Mouse (Mus musculus): Measurements from ENCODE around the gene Npas3. TPM values are rescaled to one million over a fixed set of nuclear protein-coding genes. Genes with fewer than 3 reads are reported as not detected.

Npas3 gene
- polyA plus RNA-seq, 1 experiment from 2014 or later = 0.61 TPM

- no peak overlapping the region for H3K27ac ChIP-seq (replicated peaks)
- H3K9me3 ChIP-seq (ENCODE audit: control insufficient read depth, low read length) = no peaks in the 10 kb centered on the region
- no peaks in the 10 kb centered on the region for H3K27me3 ChIP-seq (ENCODE audit: control insufficient read depth, insufficient read depth, low read length)
- ATAC-seq (ENCODE audit: low FRiP score, low TSS enrichment) (no peak), DNase-seq (ENCODE audit: low spot score) (no peak)
- H3K4me1 ChIP-seq (replicated peaks; ENCODE audit: control insufficient read depth, insufficient read depth) = no peaks in the 10 kb centered on the region
- H3K9ac ChIP-seq (ENCODE audit: low read length) = no peak overlapping the region
- H3K4me3 ChIP-seq (ENCODE audit: low read depth, low read length) = no peak overlapping the region
- 87% methylated on average over 6 of the region's 6 CpGs for WGBS
- H3K36me3 ChIP-seq (ENCODE audit: control insufficient read depth, insufficient read depth, low read length) = no peaks in the 10 kb centered on the region
- TF ChIP-seq CTCF (IDR thresholded peaks at IDR 0.05; ENCODE audit: low read depth) (no peak), EP300 (optimal IDR thresholded peaks at IDR 0.05) (no peak)
- H3K4me2 ChIP-seq (replicated peaks; ENCODE audit: low read depth) = no peak overlapping the region
These were observed 357.2 kb downstream of the Npas3 start for GRCm38 (mm10) chr12:53605661-53606060.

- Histone ChIP-seq H3K9me3 (ENCODE audit: control insufficient read depth, low read length) (no peaks in the 10 kb centered on the region), H3K4me3 (ENCODE audit: low read depth, low read length) (no peak overlapping the region), H3K4me2 (replicated peaks; ENCODE audit: low read depth) (no peak overlapping the region), H3K4me1 (replicated peaks; ENCODE audit: control insufficient read depth, insufficient read depth) (no peaks in the 10 kb centered on the region), H3K36me3 (ENCODE audit: control insufficient read depth, insufficient read depth, low read length) (no peaks in the 10 kb centered on the region), H3K9ac (ENCODE audit: low read length) (no peak overlapping the region), H3K27me3 (ENCODE audit: control insufficient read depth, insufficient read depth, low read length) (no peaks in the 10 kb centered on the region), H3K27ac (replicated peaks) (no peak overlapping the region)
- 62% methylated on average over 7 of the region's 7 CpGs for WGBS
- no peak for DNase-seq (ENCODE audit: low spot score)
- no peak for TF ChIP-seq EP300 (optimal IDR thresholded peaks at IDR 0.05)
- no peak for TF ChIP-seq CTCF (IDR thresholded peaks at IDR 0.05; ENCODE audit: low read depth)
- no peak for ATAC-seq (ENCODE audit: low FRiP score, low TSS enrichment)
These were observed 363.6 kb downstream of the Npas3 start for GRCm38 (mm10) chr12:53612120-53612519.

DNA sequence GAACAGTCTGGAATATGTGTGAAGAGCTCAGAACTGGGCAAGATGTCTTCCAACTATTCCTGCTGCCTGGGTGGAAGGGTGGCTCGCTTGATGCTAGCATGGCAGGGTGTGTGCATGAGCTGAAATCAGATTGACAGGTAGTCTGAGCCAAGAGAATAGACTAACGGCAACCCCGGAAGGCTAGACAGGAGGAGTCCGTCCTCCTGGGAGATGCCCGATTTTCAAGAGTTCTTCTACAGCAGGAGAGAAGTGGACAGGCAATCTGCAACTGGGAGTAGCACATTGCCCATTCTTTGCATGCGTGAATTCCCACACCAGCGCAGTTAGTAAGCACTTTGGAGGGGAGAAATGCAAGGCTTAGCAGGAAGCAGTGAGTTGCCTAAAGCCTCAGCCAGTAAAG is 372.8 kb downstream of the Npas3 start:
- 88% methylated on average over 7 of the region's 7 CpGs for WGBS
- H3K27ac ChIP-seq (replicated peaks) = no peak overlapping the region
- H3K27me3 ChIP-seq (ENCODE audit: control insufficient read depth, insufficient read depth, low read length) = no peaks in the 10 kb centered on the region

GRCm38 (mm10) chr12:53623793-53624192 is 375.3 kb downstream of the Npas3 start:
- ATAC-seq (ENCODE audit: low FRiP score, low TSS enrichment) = no peak
- DNase-seq (ENCODE audit: low spot score) = no peak
- no peaks in the 10 kb centered on the region for H3K27me3 ChIP-seq (ENCODE audit: control insufficient read depth, insufficient read depth, low read length)
- no peaks in the 10 kb centered on the region for H3K9me3 ChIP-seq (ENCODE audit: control insufficient read depth, low read length)
- H3K4me1 ChIP-seq (replicated peaks; ENCODE audit: control insufficient read depth, insufficient read depth) = no peaks in the 10 kb centered on the region
- WGBS = 70% methylated on average over 9 of the region's 9 CpGs
- H3K27ac ChIP-seq (replicated peaks) = no peak overlapping the region
- H3K36me3 ChIP-seq (ENCODE audit: control insufficient read depth, insufficient read depth, low read length) = no peaks in the 10 kb centered on the region
- no peak for TF ChIP-seq EP300 (optimal IDR thresholded peaks at IDR 0.05)
- no peak for TF ChIP-seq CTCF (IDR thresholded peaks at IDR 0.05; ENCODE audit: low read depth)
- no peak overlapping the region for H3K4me3 ChIP-seq (ENCODE audit: low read depth, low read length)
- H3K4me2 ChIP-seq (replicated peaks; ENCODE audit: low read depth) = no peak overlapping the region
- no peak overlapping the region for H3K9ac ChIP-seq (ENCODE audit: low read length)

More for the DNA sequence above, 372.8 kb downstream of the Npas3 start:
- ATAC-seq (ENCODE audit: low FRiP score, low TSS enrichment) = no peak
- Histone ChIP-seq H3K9me3 (ENCODE audit: control insufficient read depth, low read length) (no peaks in the 10 kb centered on the region), H3K4me1 (replicated peaks; ENCODE audit: control insufficient read depth, insufficient read depth) (no peaks in the 10 kb centered on the region), H3K4me3 (ENCODE audit: low read depth, low read length) (no peak overlapping the region), H3K4me2 (replicated peaks; ENCODE audit: low read depth) (no peak overlapping the region), H3K9ac (ENCODE audit: low read length) (no peak overlapping the region), H3K36me3 (ENCODE audit: control insufficient read depth, insufficient read depth, low read length) (no peaks in the 10 kb centered on the region)
- TF ChIP-seq CTCF (IDR thresholded peaks at IDR 0.05; ENCODE audit: low read depth) (no peak), EP300 (optimal IDR thresholded peaks at IDR 0.05) (no peak)
- no peak for DNase-seq (ENCODE audit: low spot score)

DNA sequence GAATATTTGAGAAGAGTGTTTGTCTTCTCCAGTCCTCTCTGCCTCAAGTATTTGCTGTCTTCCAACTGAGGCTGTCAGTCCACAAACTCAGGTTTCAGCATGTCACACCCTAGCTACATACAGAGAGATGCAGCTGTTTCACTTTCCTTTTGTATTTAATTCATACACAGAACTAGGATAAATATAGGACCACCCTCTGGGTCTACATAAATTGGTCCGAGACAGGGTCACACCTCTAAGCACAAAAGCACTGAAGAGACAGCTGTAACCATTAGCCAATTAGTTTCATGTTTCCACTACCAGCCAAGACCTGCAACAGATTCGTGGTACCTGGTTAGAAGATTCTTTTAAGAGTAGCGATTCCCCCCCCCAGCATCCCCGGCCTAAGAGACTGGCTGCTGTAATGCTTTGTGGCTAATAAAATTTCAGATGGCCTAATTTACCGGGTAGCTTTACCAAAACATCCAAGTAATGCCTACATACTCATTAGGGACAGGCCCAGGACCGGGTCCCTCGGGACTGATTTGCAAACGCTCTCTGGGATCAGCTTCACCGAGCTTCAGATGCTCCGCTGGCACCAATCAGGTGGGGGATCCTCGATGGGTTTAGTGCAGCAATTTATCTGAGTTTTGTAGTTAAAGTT is 376.0 kb downstream of the Npas3 start:
- Histone ChIP-seq H3K4me2 (replicated peaks; ENCODE audit: low read depth) (no peak overlapping the region), H3K9me3 (ENCODE audit: control insufficient read depth, low read length) (no peaks in the 10 kb centered on the region), H3K27me3 (ENCODE audit: control insufficient read depth, insufficient read depth, low read length) (no peaks in the 10 kb centered on the region), H3K36me3 (ENCODE audit: control insufficient read depth, insufficient read depth, low read length) (no peaks in the 10 kb centered on the region), H3K4me3 (ENCODE audit: low read depth, low read length) (no peak overlapping the region), H3K4me1 (replicated peaks; ENCODE audit: control insufficient read depth, insufficient read depth) (no peaks in the 10 kb centered on the region), H3K27ac (replicated peaks) (no peak overlapping the region), H3K9ac (ENCODE audit: low read length) (no peak overlapping the region)
- WGBS = 76% methylated on average over 11 of the region's 11 CpGs
- ATAC-seq (ENCODE audit: low FRiP score, low TSS enrichment) (no peak), DNase-seq (ENCODE audit: low spot score) (no peak)
- TF ChIP-seq CTCF (IDR thresholded peaks at IDR 0.05; ENCODE audit: low read depth) = no peak
- TF ChIP-seq EP300 (optimal IDR thresholded peaks at IDR 0.05) = no peak

DNA sequence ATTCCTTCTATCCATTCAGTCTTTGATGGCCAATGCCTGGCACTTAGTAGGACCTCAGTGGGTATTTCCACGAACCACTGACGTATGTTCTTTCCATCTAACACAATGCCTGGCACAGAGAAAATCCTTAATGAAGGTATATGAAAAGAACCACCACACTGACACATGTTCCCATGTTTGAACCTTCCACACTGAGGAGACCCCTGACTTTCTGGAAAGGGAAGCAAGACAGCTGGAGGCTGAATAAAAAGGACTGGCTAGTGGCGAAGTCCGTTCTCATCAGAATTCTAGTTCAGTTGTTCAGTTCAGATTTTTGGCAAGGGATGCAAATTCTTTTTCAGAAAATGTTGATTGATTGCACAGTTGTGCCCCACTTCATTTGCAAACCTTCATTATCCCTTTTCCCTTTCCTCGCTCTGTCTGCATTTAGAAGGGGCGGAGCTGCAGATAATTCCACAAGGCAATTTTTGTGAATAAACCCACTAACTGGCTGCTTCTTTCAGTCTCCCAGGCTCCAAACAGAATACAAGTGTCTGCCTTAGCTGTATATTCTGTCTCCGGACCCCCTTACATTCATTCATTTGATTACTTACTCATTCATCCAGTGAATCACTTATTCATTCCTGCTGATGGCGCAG is 381.1 kb downstream of the Npas3 start:
- Histone ChIP-seq H3K9me3 (ENCODE audit: control insufficient read depth, low read length) (no peaks in the 10 kb centered on the region), H3K9ac (ENCODE audit: low read length) (no peak overlapping the region), H3K36me3 (ENCODE audit: control insufficient read depth, insufficient read depth, low read length) (no peaks in the 10 kb centered on the region), H3K4me2 (replicated peaks; ENCODE audit: low read depth) (no peak overlapping the region), H3K27me3 (ENCODE audit: control insufficient read depth, insufficient read depth, low read length) (no peaks in the 10 kb centered on the region), H3K4me3 (ENCODE audit: low read depth, low read length) (no peak overlapping the region), H3K27ac (replicated peaks) (no peak overlapping the region), H3K4me1 (replicated peaks; ENCODE audit: control insufficient read depth, insufficient read depth) (no peaks in the 10 kb centered on the region)
- 81% methylated on average over 8 of the region's 8 CpGs for WGBS
- DNase-seq (ENCODE audit: low spot score) (no peak), ATAC-seq (ENCODE audit: low FRiP score, low TSS enrichment) (no peak)
- no peak for TF ChIP-seq CTCF (IDR thresholded peaks at IDR 0.05; ENCODE audit: low read depth)
- TF ChIP-seq EP300 (optimal IDR thresholded peaks at IDR 0.05) = no peak

Measured in stomach, postnatal 0 days (tissue).